Mouse (Mus musculus): Measurements from ENCODE around the gene Slc25a17. TPM values are rescaled to one million over a fixed set of nuclear protein-coding genes. Genes with fewer than 3 reads are reported as not detected.

The Slc25a17 gene
- 3.2 and 4.3 TPM in 2 replicates for polyA plus RNA-seq (2012; ENCODE audit: low replicate concordance)

DNA sequence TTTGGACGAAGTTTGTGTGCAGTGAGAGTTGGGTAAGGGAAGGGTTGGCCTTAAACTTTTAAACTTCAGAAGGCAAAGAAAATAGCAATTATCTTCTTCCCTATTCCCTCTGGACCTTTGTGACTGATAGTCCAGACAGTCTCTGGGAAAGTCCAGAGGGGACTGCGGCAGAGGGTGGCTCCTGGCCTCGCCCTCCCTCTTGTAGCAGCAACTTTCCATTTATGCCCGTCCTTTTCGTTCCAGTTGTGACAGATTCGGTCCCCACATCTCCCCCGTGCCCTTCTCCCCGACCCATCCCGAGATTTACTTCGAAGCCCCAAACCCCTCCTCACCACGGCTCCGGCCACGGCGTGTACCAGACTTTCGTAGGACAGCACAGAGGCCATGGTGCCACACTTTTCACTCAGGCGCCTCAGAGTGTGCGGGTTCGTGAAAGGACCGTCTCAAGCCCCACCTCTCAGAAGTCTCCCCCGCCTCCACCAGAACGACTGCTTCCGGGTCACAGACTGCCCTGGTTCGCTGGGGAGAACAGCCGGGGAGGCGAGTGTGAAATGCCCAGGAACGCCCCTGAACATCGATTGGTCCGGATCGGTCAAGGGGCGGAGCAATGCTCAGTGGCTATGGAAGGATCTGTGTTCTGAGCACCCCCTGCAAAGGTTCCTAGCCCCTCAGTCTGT lies at the start of gene Slc25a17:
Slc25a17 (minus strand) TSS at position 468 of the 677 bp plus-strand sequence.

GRCm38 (mm10) chr15:81408199-81408598 lies 47.6 kb upstream of the Slc25a17 start, which contains the start of gene Dnajb7:
Gene Dnajb7 (minus strand): TSS chr15:81408299.

DNA sequence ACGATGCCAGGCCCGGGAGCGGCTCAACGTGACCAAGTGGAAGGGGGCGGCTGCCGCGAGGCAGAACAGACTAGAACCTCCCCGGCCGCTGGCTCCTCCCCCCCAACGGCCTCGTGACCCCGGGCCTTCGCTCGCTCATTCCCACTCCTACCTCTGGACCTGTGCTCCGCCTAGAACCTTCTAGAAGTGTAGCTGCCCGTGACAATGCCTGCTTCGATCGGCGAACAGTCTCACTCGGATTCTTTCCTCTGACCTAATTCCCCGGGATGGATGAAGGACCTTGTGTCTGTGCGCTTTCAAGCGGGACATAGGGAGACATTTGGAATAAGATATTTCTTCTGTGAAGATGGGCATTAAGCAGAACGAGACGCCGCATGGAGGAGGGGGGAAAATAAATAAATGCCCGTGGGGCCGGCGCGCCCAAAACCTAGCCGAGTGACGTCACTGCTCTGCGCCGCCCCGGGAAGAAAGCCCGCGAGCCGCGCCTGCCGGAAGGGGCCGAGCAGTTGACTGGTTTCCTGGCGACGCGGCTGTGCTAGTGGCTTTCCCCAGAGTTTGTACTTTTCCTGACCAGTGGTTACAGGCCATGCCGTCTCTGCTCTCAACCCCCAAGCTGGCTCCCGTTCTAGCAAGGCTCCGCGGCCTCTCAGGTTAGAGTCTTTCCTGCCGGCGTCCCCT lies 39.2 kb upstream of the Slc25a17 start, which contains the start of the genes St13 and Xpnpep3:
St13 (minus strand) TSS at position 440 of the 678 bp plus-strand sequence.
Xpnpep3 (plus strand) TSS at position 501 of the 678 bp plus-strand sequence.

Other genes with a start within 250 kb of the Slc25a17 start
- 45.3 and 47.5 TPM in 2 replicates for gene Mrtfa, start 170.1 kb downstream of the Slc25a17 start, polyA plus RNA-seq (2012; ENCODE audit: low replicate concordance)
- not detected in 2 replicates for gene Mchr1, start 125.3 kb downstream of the Slc25a17 start, polyA plus RNA-seq (2012; ENCODE audit: low replicate concordance)
- gene St13, start 39.3 kb upstream of the Slc25a17 start, polyA plus RNA-seq (2012; ENCODE audit: low replicate concordance), result 65.5 and 67.3 TPM in 2 replicates
- gene Xpnpep3, start 39.3 kb upstream of the Slc25a17 start, polyA plus RNA-seq (2012; ENCODE audit: low replicate concordance), result 0.30 and 1.0 TPM in 2 replicates
- not detected in 2 replicates for gene Dnajb7, start 47.5 kb upstream of the Slc25a17 start, polyA plus RNA-seq (2012; ENCODE audit: low replicate concordance)
- 0.99 and 7.9 TPM in 2 replicates for gene Rbx1, start 105.5 kb upstream of the Slc25a17 start, polyA plus RNA-seq (2012; ENCODE audit: low replicate concordance)
- 33.1 and 40.7 TPM in 2 replicates for gene Ep300, start 224.5 kb upstream of the Slc25a17 start, polyA plus RNA-seq (2012; ENCODE audit: low replicate concordance)